Mouse (Mus musculus): ENCODE measurements at regions not wholly inside any gene's neighbourhood (a gene's known extent, or its start where the extent isn't known, plus 50 kb on each side); places are given as distances from the start of the nearest gene placed in this dataset.

- no peak for DNase-seq (ENCODE audit: low read depth, low spot score)
Observed at GRCm38 (mm10) chr6:61125431-61125830, 54.7 kb upstream of the Ccser1 start.

GRCm38 (mm10) chr6:61127238-61127637 lies 52.9 kb upstream of the Ccser1 start:
- DNase-seq (ENCODE audit: low read depth, low spot score): no peak

GRCm38 (mm10) chr6:61128211-61128610 lies 51.9 kb upstream of the Ccser1 start:
- no peak for DNase-seq (ENCODE audit: low read depth, low spot score)

All from WW6 (cell line).